Mouse (Mus musculus): Measurements from ENCODE around the gene Sema3g.

Gene Sema3g

GRCm38 (mm10) chr14:31197547-31198516 lies 19.8 kb upstream of the Sema3g start:
- WGBS, result 32% methylated on average over 16 of the region's 16 CpGs

GRCm38 (mm10) chr14:31199599-31199998 lies 18.1 kb upstream of the Sema3g start:
- WGBS, result 76% methylated on average over 7 of the region's 7 CpGs

GRCm38 (mm10) chr14:31200038-31200437 lies 17.6 kb upstream of the Sema3g start:
- 81% methylated on average over 3 of the region's 3 CpGs for WGBS

GRCm38 (mm10) chr14:31204844-31205243 lies 12.8 kb upstream of the Sema3g start:
- 51% methylated on average over 4 of the region's 4 CpGs for WGBS

- 7% methylated on average over 8 of the region's 8 CpGs for WGBS
Measured at GRCm38 (mm10) chr14:31205244-31205561, 12.5 kb upstream of the Sema3g start.

GRCm38 (mm10) chr14:31205562-31206467 lies 11.8 kb upstream of the Sema3g start:
- WGBS, result under 1% methylated on average over 39 of the region's 39 CpGs

- under 1% methylated on average over 47 of the region's 48 CpGs for WGBS
Measured at GRCm38 (mm10) chr14:31206472-31206981, 11.1 kb upstream of the Sema3g start.

GRCm38 (mm10) chr14:31207070-31207830 lies 10.4 kb upstream of the Sema3g start:
- WGBS, result 59% methylated on average over 13 of the region's 13 CpGs

- WGBS, result 74% methylated on average over 2 of the region's 2 CpGs
Measured at GRCm38 (mm10) chr14:31208084-31208483, 9.6 kb upstream of the Sema3g start, which contains the start of gene Tnnc1. Tnnc1 (plus strand) TSS chr14:31208312.

- WGBS, result 80% methylated on average over 4 of the region's 4 CpGs
Measured at GRCm38 (mm10) chr14:31209133-31209557, 8.5 kb upstream of the Sema3g start.

- WGBS, result 95% methylated on average over 6 of the region's 6 CpGs
Measured at GRCm38 (mm10) chr14:31211854-31212253, 5.8 kb upstream of the Sema3g start.

- WGBS, result 91% methylated on average over 3 of the region's 3 CpGs
Measured at GRCm38 (mm10) chr14:31212499-31212898, 5.2 kb upstream of the Sema3g start.

- WGBS, result 80% methylated on average over 8 of the region's 8 CpGs
Measured at GRCm38 (mm10) chr14:31213868-31214267, 3.8 kb upstream of the Sema3g start.

- 80% methylated on average over 3 of the region's 3 CpGs for WGBS
Measured at GRCm38 (mm10) chr14:31214684-31215083, 3.0 kb upstream of the Sema3g start.

- 38% methylated on average over 15 of the region's 15 CpGs for WGBS
Measured at GRCm38 (mm10) chr14:31215157-31216002, 2.3 kb upstream of the Sema3g start.

- 77% methylated on average over 2 of the region's 2 CpGs for whole genome bisulfite sequencing
Measured at GRCm38 (mm10) chr14:31216846-31217245, 814 bp upstream of the Sema3g start, which contains the start of gene Nisch. Nisch (minus strand) TSS chr14:31216946.

- WGBS, result 48% methylated on average over 4 of the region's 4 CpGs
Measured at GRCm38 (mm10) chr14:31226978-31227377, 9.3 kb downstream of the Sema3g start.

- WGBS, result 79% methylated on average over 6 of the region's 6 CpGs
Measured at GRCm38 (mm10) chr14:31228234-31228633, 10.6 kb downstream of the Sema3g start.

GRCm38 (mm10) chr14:31230442-31230841 lies 12.8 kb downstream of the Sema3g start:
- WGBS, result 77% methylated on average over 8 of the region's 8 CpGs

GRCm38 (mm10) chr14:31232404-31233069 lies 14.9 kb downstream of the Sema3g start:
- 79% methylated on average over 13 of the region's 13 CpGs for WGBS
